Mouse (Mus musculus) gastrocnemius, postnatal 4 days (tissue): Measurements from ENCODE around the gene Wnt2b. TPM values are rescaled to one million over a fixed set of nuclear protein-coding genes. Genes with fewer than 3 reads are reported as not detected.

Experiments used
- DNase-seq, 2 experiments: peaks; one replicate each; pipeline ENCODE4 v3.0.0; 2021 to 2022; ENCODE audit warnings: low spot score in 2 of 2, mixed read lengths in 2 of 2
- long read RNA-seq, 2 experiments: library from polyadenylated mRNA; stranded (forward); transcript quantifications; one replicate each; pipeline ENCODE4 v2.0.0; 2021
- total RNA-seq, 2 experiments: library from RNA; stranded (reverse); gene quantifications; 2 replicates each; pipeline ENCODE4 v1.2.3; 2021

The Wnt2b gene
- 1 to 10 TPM; 3.2 to 3.4 TPM for total RNA-seq
- long read RNA-seq, experiment 1, result 0 reads
- long read RNA-seq, experiment 2, result 0 reads

DNA sequence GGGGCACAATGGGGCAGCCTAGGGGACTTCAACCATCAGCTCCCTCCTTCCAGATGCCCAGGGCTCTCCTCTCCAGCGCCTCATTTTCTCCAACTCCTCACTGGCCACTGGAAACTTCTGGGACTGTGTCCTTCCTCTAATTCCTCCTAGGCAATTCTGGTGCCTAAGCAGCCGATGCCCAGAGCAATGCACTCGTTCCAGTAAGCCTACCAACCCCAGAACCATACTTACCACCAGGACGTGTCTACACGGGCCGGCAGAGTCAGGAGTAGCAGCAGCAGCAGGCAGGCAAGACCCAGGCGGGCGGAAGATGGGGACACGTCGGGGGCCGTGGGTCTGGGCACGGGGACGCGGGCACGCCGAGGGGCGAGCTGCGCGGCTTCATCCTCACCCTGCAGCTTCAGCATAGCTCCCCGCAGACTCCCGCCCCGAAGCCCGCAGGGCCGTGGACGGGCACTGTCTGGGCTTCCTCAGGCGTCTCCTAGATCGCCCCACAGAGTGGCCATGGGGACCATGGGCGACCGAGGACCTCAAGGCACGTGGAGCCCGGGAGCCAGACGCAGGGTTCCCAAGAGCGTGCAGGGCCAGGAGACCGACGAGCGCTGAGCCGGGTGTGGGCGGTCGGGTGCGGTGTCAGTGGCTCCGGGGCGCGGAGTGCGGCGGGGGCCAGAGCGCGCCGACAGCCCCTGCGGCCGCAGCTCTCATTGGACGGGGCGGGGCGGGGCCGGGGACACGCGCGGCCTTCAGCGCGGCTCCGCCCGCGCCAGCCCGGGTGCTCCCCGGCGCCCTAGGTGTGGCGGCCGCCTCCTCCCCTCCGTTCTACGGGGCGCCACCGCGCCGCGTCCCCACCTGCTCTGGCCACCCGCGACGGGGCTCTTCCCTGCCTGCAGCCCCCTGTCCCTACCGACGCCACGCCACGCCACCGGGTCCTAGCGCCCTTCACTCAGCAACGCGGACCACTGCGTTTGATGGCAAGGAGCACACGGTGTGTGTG lies at the start of gene Wnt2b:
TSS of gene Wnt2b (minus strand) at position 856 of the 994 bp plus-strand sequence.
- peak in 1 of 2 experiments; percentile 33 for DNase-seq

DNA sequence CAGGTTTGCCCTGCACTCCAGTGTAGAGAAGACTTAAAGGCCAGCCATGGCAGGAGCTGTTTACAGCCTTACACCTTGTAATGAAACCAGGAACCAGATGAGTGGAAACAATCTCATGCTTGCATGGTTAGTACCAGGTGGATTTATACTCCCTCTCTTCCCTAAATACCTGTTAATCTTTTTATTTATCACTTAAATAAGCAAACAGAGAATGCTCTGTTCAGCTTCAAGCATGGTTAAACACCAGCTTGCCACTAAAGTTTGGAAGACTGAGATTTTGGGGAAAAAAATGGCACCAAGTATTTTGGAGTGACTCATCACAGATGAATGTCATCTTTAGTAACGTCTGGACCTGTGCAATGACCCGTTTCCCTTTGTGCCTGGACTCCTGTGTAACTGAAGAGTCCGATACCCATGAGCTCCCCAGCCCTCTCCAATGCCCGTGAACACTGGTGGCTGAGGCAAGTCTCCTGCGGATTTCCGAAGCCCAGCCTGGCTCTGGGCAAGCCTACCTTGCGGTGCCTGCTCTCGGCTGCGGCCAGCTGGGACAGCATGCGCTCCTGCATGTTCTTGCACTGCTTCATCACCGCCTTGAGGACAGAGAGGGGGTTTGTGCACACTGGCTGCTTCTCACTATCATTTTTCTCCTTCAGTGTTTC lies 49.1 kb upstream of the Wnt2b start:
- no peak for DNase-seq

DNA sequence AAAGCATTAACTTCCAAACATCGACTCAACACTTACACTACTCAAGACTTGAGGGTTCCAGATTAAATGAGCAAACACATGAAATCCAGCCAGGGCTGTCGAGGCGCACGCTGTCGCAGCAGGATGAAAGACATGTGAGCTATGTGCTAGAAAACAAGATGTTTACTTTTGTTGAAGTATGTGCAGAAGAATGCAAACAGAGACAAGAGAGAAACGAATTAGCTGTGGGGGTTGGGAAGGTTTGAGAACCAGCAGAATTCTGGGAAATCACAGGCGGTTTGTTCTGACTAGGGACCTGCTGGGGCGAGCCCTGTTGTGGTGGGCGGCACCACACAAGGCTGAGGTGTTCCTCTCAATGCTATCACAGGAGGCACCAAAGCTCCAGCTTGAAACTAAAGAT lies 46.3 kb upstream of the Wnt2b start:
- DNase-seq, result no peak

- DNase-seq, result no peak
Measured at GRCm38 (mm10) chr3:105006101-105006500, 44.4 kb upstream of the Wnt2b start.

DNA sequence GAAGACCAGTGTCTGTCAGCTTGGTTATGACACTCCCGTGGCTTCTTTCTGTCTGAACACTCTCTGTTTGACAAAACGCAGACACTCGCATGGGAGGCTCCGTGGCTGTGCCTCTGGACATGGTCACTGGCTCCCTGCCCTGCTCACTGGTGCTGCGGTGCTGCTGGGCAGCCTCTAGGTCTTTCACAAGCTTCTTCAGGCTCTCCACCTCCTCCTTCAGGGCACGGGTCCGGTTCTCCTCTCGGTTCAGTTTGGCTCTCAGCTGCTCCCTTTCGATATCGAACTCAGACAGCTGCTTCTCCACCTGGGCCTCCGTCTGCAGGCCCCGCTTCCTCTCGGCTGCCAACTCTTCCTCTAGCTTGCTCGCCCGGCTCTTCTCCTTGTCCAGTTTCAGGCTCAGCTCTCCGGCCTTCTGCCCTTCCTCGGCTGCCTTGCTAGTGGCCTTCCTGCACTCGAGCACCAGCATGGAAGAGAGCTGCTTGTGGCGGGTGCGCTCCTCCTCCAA lies 43.9 kb upstream of the Wnt2b start:
- DNase-seq, result no peak

- no peak for DNase-seq
Measured at GRCm38 (mm10) chr3:105005011-105005410, 43.3 kb upstream of the Wnt2b start.

GRCm38 (mm10) chr3:105003960-105004463 lies 42.3 kb upstream of the Wnt2b start:
- DNase-seq, result no peak

DNA sequence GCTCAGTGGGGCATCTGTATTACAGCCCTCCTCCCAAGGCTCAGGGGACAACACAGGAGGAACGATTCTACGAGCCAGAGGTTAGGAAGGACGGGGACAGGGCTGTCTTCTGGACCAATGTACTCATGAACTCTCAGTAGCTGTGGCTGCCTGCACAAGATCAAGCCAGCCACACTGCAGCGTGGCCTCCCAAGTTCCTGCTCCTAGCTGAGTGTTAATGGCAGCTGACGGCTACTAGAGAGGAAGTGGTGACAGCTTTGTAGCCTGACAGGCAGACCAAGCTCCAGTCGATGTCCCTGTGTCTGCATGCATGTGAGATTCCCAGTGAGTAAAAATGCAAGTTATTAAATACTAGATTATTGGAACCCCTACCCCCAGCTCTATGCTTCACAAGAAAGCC lies 39.7 kb upstream of the Wnt2b start:
- no peak for DNase-seq

- no peak for DNase-seq
Measured at GRCm38 (mm10) chr3:105000561-105000960, 38.8 kb upstream of the Wnt2b start.

DNA sequence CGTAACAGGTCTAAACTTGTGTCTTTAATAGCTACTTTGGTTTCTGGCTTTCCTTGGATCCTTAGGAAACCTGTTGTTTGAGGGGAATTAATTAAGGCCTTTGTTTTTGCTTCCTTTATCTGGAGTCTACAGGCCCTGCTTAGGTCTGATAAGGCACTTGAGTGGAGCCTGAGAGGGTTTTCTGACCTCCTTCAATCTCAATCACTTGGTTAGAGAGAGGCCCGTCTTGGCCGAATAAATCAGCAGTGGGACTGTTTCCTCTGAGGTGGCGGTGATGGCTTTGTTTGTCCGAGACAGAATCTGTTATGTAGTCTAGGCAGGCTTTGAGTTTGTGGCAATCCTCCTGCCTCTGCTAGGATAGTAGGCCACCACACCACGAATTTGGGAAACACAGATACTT lies 35.8 kb upstream of the Wnt2b start:
- no peak for DNase-seq

- DNase-seq, result no peak
Measured at GRCm38 (mm10) chr3:104995707-104996106, 34.0 kb upstream of the Wnt2b start.

GRCm38 (mm10) chr3:104994415-104994841 lies 32.7 kb upstream of the Wnt2b start:
- DNase-seq, result no peak

- DNase-seq, result no peak
Measured at GRCm38 (mm10) chr3:104993800-104994199, 32.1 kb upstream of the Wnt2b start.

DNA sequence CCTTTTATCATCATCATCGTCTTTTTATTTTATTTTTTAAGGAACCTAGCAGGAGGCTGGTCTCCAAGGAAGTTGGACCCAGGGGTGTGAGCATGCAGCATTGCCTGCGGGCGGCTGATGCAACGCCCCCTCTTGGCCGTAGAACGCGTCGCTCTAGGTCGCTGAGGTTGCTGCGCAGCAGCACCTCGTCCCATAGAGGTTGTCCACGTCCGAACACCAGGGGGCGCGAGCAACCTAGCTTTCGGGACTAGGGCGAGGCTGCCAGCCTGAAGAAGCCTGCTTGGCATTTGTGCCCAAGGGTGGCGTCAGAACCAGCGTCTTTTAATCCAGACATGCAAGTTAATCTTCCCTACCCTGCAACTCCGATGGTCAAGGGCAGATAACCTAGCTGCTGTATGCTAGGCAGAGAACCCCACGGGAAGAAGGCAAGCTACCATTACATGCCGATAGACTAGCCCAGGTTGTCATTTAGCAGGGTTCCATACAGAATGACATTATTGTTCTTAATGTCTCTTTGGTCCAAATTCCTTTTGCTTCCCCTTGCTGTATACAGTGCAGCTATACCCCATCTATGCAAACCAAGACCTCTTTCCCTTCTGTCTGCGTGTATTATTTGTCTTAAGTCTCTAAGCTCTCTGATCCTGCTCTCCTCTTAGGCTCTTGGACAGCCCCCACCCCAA lies 31.1 kb upstream of the Wnt2b start:
- peak; percentile 83 to 88 for DNase-seq

- no peak for DNase-seq
Measured at GRCm38 (mm10) chr3:104991703-104992102, 30.0 kb upstream of the Wnt2b start.

- DNase-seq, result no peak
Measured at GRCm38 (mm10) chr3:104987884-104988283, 26.2 kb upstream of the Wnt2b start.

- no peak for DNase-seq
Measured at GRCm38 (mm10) chr3:104979735-104980134, 18.0 kb upstream of the Wnt2b start.

DNA sequence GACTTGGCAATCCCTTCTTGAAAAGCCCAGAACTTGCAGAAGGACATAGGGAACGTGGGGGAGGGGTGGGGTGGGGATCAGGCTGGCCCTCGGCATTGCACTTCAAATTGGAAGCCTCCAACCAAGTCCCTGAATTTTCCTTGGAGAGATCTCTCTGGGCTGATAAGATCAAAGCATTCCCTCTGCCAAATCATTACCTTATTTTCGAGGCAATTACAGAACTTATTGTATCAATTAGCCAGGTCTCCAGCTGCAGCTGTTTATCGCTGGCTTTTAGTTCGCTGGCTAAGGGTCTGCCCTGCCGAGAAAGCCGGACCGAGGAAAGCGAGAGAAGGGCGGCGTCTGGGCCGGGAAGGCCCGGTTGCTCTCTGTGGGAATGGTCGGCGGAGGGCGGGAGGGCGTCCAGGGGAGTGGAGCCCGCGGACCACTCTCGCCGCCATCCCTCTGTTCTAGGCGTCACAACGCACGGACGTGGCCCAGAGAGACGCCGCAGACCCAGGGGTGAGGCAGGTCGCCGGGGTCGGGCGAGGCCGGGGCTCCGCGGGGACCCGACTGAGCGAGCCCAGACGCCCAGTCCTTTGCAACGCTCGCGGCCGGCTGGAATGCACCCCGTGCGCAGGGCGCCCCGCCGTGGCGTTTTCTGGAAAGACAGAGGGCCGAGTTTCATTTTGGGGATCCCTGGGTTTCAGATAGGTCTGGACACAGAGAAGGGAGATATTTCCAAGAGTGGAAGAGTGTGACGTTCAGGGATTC lies 6.0 kb upstream of the Wnt2b start:
- peak; percentile 91 to 92 for DNase-seq

DNA sequence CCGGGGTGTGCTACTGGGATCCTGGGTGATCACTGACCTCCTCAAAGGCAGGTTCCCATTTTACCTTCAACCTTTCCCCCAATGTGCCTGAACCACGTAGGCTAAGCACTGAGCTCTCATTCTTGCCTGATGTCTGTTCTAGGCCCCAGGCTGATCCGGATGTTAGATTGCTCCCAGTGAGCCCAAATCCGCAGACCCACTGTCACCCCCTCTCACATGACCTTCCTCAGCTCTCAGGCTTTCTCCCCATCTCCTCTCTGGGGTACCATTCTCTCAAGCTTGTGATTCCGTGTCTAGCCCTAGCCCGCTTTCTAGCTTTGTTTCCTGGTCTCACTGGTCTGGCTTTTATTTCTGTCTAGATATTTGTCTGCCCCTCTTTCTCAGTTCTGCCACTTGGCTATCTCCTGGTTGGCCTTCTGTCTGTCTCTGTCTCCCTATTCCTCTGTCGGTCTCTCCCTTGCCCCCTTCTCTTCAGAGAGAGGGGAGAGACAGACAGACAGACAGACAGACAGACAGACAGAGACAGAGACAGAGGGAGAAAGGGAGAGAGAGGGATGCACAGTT lies 4.4 kb upstream of the Wnt2b start:
- DNase-seq, result no peak
